Mouse (Mus musculus): ENCODE data around the gene Tnnc2.
A peak's percentile ranks its signal among the peaks of the same experiment; 100 is the strongest.

Tnnc2 gene

GRCm38 (mm10) chr2:164773229-164773988 lies 6.4 kb downstream of the Tnnc2 start:
- no peak for DNase-seq (ENCODE audit: low spot score)

- no peak for DNase-seq (ENCODE audit: low spot score)
Measured at GRCm38 (mm10) chr2:164771123-164771522, 8.6 kb downstream of the Tnnc2 start.

GRCm38 (mm10) chr2:164770279-164770678 lies 9.5 kb downstream of the Tnnc2 start:
- no peak for DNase-seq (ENCODE audit: low spot score)

GRCm38 (mm10) chr2:164769258-164770037 lies 10.3 kb downstream of the Tnnc2 start, which contains the start of gene Ube2c:
Gene Ube2c (plus strand): TSS chr2:164769898.
- DNase-seq (ENCODE audit: low spot score): peak; percentile 100

- DNase-seq (ENCODE audit: low spot score): no peak
Measured at GRCm38 (mm10) chr2:164767812-164768540, 11.8 kb downstream of the Tnnc2 start.

GRCm38 (mm10) chr2:164765841-164766240 lies 13.9 kb downstream of the Tnnc2 start:
- no peak for DNase-seq (ENCODE audit: low spot score)

GRCm38 (mm10) chr2:164762593-164762992 lies 17.2 kb downstream of the Tnnc2 start:
- no peak for DNase-seq (ENCODE audit: low spot score)

GRCm38 (mm10) chr2:164761971-164762370 lies 17.8 kb downstream of the Tnnc2 start:
- no peak for DNase-seq (ENCODE audit: low spot score)

- DNase-seq (ENCODE audit: low spot score): no peak
Measured at GRCm38 (mm10) chr2:164761502-164761901, 18.3 kb downstream of the Tnnc2 start.

GRCm38 (mm10) chr2:164760059-164760833 lies 19.5 kb downstream of the Tnnc2 start:
- DNase-seq (ENCODE audit: low spot score): no peak

- no peak for DNase-seq (ENCODE audit: low spot score)
Measured at GRCm38 (mm10) chr2:164758692-164759091, 21.1 kb downstream of the Tnnc2 start.

GRCm38 (mm10) chr2:164757841-164758240 lies 21.9 kb downstream of the Tnnc2 start:
- DNase-seq (ENCODE audit: low spot score): no peak

- DNase-seq (ENCODE audit: low spot score): no peak
Measured at GRCm38 (mm10) chr2:164754800-164755199, 25.0 kb downstream of the Tnnc2 start.

- DNase-seq (ENCODE audit: low spot score): no peak
Measured at GRCm38 (mm10) chr2:164754105-164754504, 25.7 kb downstream of the Tnnc2 start.

- DNase-seq (ENCODE audit: low spot score): no peak
Measured at GRCm38 (mm10) chr2:164752454-164752853, 27.3 kb downstream of the Tnnc2 start.

GRCm38 (mm10) chr2:164748991-164749390 lies 30.8 kb downstream of the Tnnc2 start:
- DNase-seq (ENCODE audit: low spot score): no peak

GRCm38 (mm10) chr2:164748191-164748590 lies 31.6 kb downstream of the Tnnc2 start:
- no peak for DNase-seq (ENCODE audit: low spot score)

GRCm38 (mm10) chr2:164746693-164747092 lies 33.1 kb downstream of the Tnnc2 start:
- no peak for DNase-seq (ENCODE audit: low spot score)

- peak; percentile 95 for DNase-seq (ENCODE audit: low spot score)
Measured at GRCm38 (mm10) chr2:164745843-164746479, 33.8 kb downstream of the Tnnc2 start, which contains the start of the genes Wfdc3 and Dnttip1. Gene Wfdc3 (minus strand): TSS chr2:164745931. Gene Dnttip1 (plus strand): TSS chr2:164745983.

- no peak for DNase-seq (ENCODE audit: low spot score)
Measured at GRCm38 (mm10) chr2:164744987-164745386, 34.8 kb downstream of the Tnnc2 start.

- no peak for DNase-seq (ENCODE audit: low spot score)
Measured at GRCm38 (mm10) chr2:164739876-164740275, 39.9 kb downstream of the Tnnc2 start.
